Mouse (Mus musculus) liver, adult 2 months (tissue): Measurements from ENCODE around the gene Plpp4.

ENCODE experiments used
- CTCF ChIP-seq: fragments of 200-500 bp; IDR thresholded peaks from 2 replicates; pipeline ENCODE4 v1.5.1; 2011; ENCODE audit warnings: low read depth, low read length, control low read depth
- POLR2A ChIP-seq: fragments of 200-500 bp; IDR thresholded peaks from 2 replicates; pipeline ENCODE4 v1.6.1; 2011; ENCODE audit warnings: low read length, control low read depth; ENCODE audit not compliant: insufficient read depth; ENCODE audit errors: extremely low read depth

- TF ChIP-seq POLR2A (no peak), CTCF (no peak)
Measured at GRCm38 (mm10) chr7:129412695-129413094, 155.9 kb downstream of the Plpp4 start.
